Mouse (Mus musculus) limb, embryonic 13.5 days (tissue): ENCODE measurements around the gene Rpl5. TPM values are rescaled to one million over a fixed set of nuclear protein-coding genes. Genes with fewer than 3 reads are reported as not detected.
"Not testable (repeated sequence)": the region's sequence is repeated elsewhere in the genome, so short reads cannot be mapped to it uniquely, and the experiment has no call there.

Experiments used
- ATAC-seq: fragments of 200-750 bp; cut with Nextera tagmentation; 2 replicates; pipeline ENCODE4 v1.8.0; 2017; ENCODE audit warnings: low read depth, moderate number of reproducible peaks, moderate TSS enrichment; ENCODE audit not compliant: low FRiP score
- H3K27ac ChIP-seq: fragments of 300-500 bp; sonication (generic); 2 replicates; pipeline ENCODE4 v1.5.1; 2015; ENCODE audit warnings: inconsistent platforms, mild to moderate bottlenecking, moderate library complexity
- H3K27me3 ChIP-seq: fragments of 300-500 bp; sonication (generic); 2 replicates; pipeline ENCODE4 v1.6.1; 2015; ENCODE audit warnings: mild to moderate bottlenecking, inconsistent platforms
- H3K36me3 ChIP-seq: fragments of 300-500 bp; sonication (generic); 2 replicates; pipeline ENCODE4 v1.6.1; 2015; ENCODE audit warnings: inconsistent platforms, mild to moderate bottlenecking, moderate library complexity
- H3K4me1 ChIP-seq: fragments of 300-500 bp; sonication (generic); 2 replicates; pipeline ENCODE4 v1.6.1; 2015; ENCODE audit warnings: inconsistent platforms
- H3K4me2 ChIP-seq: fragments of 300-500 bp; sonication (generic); replicated peaks from 2 replicates; pipeline ENCODE4 v1.6.1; 2015; ENCODE audit warnings: inconsistent platforms, mild to moderate bottlenecking, moderate library complexity
- H3K4me3 ChIP-seq: fragments of 300-500 bp; sonication (generic); 2 replicates; pipeline ENCODE4 v1.5.1; 2015; ENCODE audit warnings: moderate library complexity, mild to moderate bottlenecking, inconsistent platforms
- H3K9ac ChIP-seq: fragments of 300-500 bp; sonication (generic); 2 replicates; pipeline ENCODE4 v1.6.1; 2015; ENCODE audit warnings: mild to moderate bottlenecking, inconsistent platforms
- H3K9me3 ChIP-seq: fragments of 300-500 bp; sonication (generic); 2 replicates; pipeline ENCODE4 v1.6.1; 2016; ENCODE audit warnings: inconsistent platforms
- WGBS: fragments of 180-500 bp; shearing (Covaris S2); methylation state at CpG from one replicate; pipeline ENCODE4 v1.1.7; 2015; 5-methylcytosine and 5-hydroxymethylcytosine counted together
- polyA plus RNA-seq: library from polyadenylated mRNA; unstranded; fragments of >200 nt; fragmentation: Nextera tagmentation; extraction: Ambion mirVana; gene quantifications from 2 replicates; pipeline ENCODE4 v1.2.1, GENCODE M21; 2015

The Rpl5 gene
- polyA plus RNA-seq, 1 experiment from 2014 or later: 75.5 TPM

DNA sequence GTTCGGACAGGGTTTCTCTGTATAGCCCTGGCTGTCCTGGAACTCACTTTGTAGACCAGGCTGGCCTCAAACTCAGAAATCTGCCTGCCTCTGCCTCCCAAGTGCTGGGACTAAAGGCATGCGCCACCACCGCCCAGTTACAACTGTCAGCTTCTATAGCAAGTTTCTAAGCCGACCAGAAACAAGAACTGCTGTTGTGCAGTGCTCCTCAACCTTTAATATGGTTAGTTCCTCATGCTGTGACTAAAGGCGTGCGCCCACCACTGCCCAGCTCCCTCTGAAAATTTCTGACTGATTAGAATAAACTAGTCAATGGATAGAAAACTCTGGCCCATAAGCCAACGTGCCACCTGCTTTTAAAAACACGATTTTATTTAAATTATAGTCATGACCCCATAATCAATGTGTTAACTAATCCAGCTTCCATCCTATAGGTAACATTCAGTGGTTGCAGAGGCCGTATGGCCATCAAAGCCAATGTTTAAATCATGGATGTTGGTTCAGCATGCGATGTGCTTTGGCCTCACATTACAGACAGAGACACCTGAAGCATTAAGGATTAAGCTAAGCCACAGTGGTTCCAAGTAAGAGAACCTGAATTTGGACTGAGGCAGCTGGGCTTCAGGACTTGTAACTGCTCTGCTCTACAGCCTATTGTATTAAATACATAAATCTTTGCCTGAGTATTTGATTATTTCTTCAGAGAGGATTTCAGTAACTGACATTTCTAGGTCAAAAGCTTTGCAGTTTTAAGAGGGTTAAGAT, 36.5 kb downstream of the Rpl5 start:
- Histone ChIP-seq H3K4me3 (no peak overlapping the region), H3K36me3 (no peaks in the 10 kb centered on the region), H3K4me1 (peaks cover 14% of the 10 kb centered on the region), H3K27me3 (no peaks in the 10 kb centered on the region), H3K9me3 (no peaks in the 10 kb centered on the region), H3K4me2 (no peak overlapping the region), H3K9ac (no peak overlapping the region), H3K27ac (no peak overlapping the region)
- no peak for ATAC-seq
- 86% methylated on average over 10 of the region's 10 CpGs for WGBS

DNA sequence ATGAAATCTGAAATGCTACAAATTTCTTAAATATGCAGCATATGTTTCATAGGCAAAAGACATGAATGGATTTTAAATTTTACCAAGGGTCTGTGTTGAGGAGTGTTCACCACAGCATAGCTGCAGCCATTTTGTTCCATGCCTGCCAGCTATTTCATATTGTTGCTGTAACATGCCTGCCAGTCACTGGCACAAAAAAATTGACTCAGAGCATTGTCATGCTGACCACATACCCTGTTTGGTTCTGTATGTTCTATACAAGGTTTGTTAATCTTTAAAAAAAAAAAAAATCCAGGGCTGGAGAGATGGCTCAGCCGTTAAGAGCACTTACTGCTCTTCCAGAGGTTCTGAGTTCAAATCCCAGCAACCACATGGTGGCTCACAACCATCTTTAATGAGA, 38.2 kb downstream of the Rpl5 start:
- ATAC-seq, H3K27ac ChIP-seq, H3K27me3 ChIP-seq, H3K9me3 ChIP-seq, H3K4me2 ChIP-seq, H3K36me3 ChIP-seq, H3K4me1 ChIP-seq, H3K4me3 ChIP-seq, H3K9ac ChIP-seq: not testable (repeated sequence)
- 75% methylated on average over 1 of the region's 1 CpGs for WGBS

DNA sequence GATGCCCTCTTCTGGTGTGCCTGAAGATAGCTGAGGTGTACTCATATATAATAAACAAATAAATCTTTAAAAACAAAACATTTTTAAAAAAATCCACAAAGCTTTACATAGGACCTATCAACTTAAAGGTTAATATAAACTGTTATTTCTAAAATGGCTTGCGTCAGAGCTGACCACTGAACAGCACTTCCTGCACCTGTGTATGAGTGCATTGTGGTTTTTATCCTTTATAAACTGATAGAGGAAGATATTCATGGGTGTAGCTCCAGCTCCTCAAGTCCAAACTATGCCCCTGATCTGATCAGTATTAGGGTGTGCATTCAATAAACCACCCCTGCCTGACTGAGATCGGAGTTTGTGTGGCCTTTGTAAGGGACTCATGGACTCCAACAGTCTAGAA, 38.6 kb downstream of the Rpl5 start:
- no peak overlapping the region for H3K4me2 ChIP-seq
- peaks cover 2% of the 10 kb centered on the region for H3K4me1 ChIP-seq
- ATAC-seq: no peak
- 89% methylated on average over 2 of the region's 2 CpGs for WGBS
- H3K36me3 ChIP-seq: no peaks in the 10 kb centered on the region
- H3K4me3 ChIP-seq: no peak overlapping the region
- no peak overlapping the region for H3K27ac ChIP-seq
- H3K9ac ChIP-seq: no peak overlapping the region
- H3K9me3 ChIP-seq: no peaks in the 10 kb centered on the region
- no peaks in the 10 kb centered on the region for H3K27me3 ChIP-seq

DNA sequence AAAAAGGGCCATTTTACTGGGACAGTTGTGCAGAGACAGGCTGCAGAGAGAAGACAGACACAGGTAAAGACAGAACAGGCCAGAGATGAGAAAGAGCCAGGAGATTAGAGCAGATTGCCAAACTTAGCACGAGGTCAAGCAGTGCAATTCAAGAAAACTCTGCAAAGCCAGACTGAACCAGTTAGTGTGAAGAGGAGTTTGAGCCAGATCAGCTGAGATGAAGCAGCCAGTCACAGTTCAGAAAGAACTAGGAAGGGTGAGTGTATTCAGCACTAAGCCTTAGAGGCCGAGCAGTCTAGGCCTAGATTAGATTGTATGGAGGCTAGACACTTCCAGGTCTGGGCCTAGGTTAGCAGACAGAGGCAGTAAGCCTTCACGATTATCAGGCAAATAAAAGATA, 39.4 kb downstream of the Rpl5 start:
- no peak for ATAC-seq
- no peak overlapping the region for H3K27ac ChIP-seq

DNA sequence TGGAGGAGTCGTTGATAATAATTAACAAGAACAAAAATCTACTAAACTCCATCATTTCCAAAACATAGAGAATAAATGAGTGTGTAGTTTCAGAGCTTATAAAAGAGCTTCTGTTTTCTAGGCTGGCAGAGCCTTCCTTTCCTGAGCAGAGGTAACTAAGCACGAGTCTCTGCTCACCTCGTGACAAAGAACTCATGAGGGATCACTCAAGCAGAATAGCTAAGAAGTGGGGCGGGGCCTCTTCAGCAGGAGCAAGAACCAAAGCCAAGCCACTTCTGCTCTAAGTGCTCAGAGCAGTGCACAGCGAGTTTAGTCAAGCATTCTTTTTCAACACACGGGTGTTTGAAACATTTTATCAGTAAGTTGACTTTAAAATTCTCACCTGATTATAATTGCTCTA, 40.9 kb downstream of the Rpl5 start:
- ATAC-seq: no peak

More for the DNA sequence above, 39.4 kb downstream of the Rpl5 start:
- WGBS: 80% methylated on average over 3 of the region's 3 CpGs
- H3K4me2 ChIP-seq: no peak overlapping the region
- no peaks in the 10 kb centered on the region for H3K9me3 ChIP-seq
- H3K9ac ChIP-seq: no peak overlapping the region
- no peaks in the 10 kb centered on the region for H3K4me1 ChIP-seq
- no peaks in the 10 kb centered on the region for H3K27me3 ChIP-seq
- H3K36me3 ChIP-seq: no peaks in the 10 kb centered on the region
- no peak overlapping the region for H3K4me3 ChIP-seq

DNA sequence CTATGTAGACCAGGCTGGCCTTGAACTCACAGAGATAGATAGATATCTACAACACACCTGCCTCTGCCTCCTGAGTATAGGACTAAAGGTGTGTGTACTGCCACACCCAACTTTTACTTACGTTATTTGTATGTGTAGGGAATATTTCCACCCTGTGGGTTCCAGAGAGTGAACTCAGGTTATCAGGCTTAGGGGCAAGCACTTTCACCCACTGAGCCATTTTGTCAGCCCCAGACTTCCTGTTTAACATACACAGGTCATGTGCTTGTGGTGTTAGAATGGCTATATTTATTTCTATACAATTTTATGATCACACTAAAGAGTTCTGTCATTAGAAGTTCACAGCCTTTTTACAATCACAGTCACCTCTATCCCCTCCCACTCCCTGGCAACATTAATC, 42.6 kb downstream of the Rpl5 start:
- no peaks in the 10 kb centered on the region for H3K9me3 ChIP-seq
- 0 out of 2 replicates have a peak, but pooled peaks cover 8% of the 10 kb centered on the region for H3K4me1 ChIP-seq
- H3K27me3 ChIP-seq: no peaks in the 10 kb centered on the region
- ATAC-seq: no peak
- no peak overlapping the region for H3K9ac ChIP-seq
- H3K36me3 ChIP-seq: no peaks in the 10 kb centered on the region
- WGBS: 81% methylated on average over 1 of the region's 1 CpGs
- no peak overlapping the region for H3K4me3 ChIP-seq
- H3K27ac ChIP-seq: no peak overlapping the region
- no peak overlapping the region for H3K4me2 ChIP-seq

More for the DNA sequence above, 40.9 kb downstream of the Rpl5 start:
- no peaks in the 10 kb centered on the region for H3K27me3 ChIP-seq
- WGBS: 61% methylated on average over 6 of the region's 6 CpGs
- no peak overlapping the region for H3K27ac ChIP-seq
- H3K4me1 ChIP-seq: no peaks in the 10 kb centered on the region
- H3K9me3 ChIP-seq: no peaks in the 10 kb centered on the region
- H3K36me3 ChIP-seq: no peaks in the 10 kb centered on the region
- no peak overlapping the region for H3K9ac ChIP-seq
- no peak overlapping the region for H3K4me2 ChIP-seq
- no peak overlapping the region for H3K4me3 ChIP-seq

DNA sequence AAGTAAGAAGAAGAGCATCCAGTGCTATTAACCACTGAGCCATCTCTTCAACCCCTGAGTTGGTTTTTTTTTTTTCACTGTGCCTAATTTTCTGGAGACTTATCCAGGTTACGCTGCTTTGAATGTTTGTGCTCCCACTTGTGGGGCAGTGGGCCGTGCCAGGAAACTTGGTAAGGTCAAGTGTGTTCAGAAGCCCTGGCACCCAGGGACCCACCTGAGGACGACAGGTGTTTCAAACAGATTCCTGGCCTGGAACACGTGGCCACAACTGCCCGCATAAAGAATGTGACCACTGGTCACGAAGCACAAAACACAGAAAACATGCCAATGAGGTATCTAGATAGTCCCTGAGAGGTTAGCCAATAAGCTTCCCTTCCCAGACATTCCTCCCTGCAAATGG, 43.2 kb downstream of the Rpl5 start:
- Histone ChIP-seq H3K4me2 (no peak overlapping the region), H3K4me1 (0 out of 2 replicates have a peak, but pooled peaks cover 8% of the 10 kb centered on the region), H3K9me3 (no peaks in the 10 kb centered on the region), H3K27ac (no peak overlapping the region), H3K9ac (no peak overlapping the region), H3K4me3 (no peak overlapping the region), H3K36me3 (no peaks in the 10 kb centered on the region), H3K27me3 (no peaks in the 10 kb centered on the region)
- ATAC-seq: no peak
- WGBS: 84% methylated on average over 6 of the region's 6 CpGs

DNA sequence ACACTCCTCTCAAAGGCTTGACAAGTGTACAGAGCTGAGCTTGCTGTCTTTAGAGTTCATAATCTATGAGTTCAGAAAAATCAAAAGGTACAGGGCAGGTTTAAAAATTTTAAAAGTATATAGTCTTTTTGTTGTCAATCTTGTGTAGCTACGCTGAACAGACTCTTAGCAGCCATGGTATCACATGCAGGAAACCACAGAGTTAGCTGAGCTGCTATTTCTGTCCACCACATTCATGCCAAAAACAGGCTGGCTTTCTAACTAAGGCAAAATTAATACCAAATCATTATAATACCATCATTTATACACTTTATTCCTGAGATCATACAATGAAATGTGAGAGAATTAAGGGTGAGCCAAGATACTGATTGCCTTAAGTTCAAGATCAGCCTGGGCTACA, 46.2 kb downstream of the Rpl5 start:
- no peak for ATAC-seq
- WGBS: 91% methylated on average over 1 of the region's 1 CpGs
- H3K4me2 ChIP-seq: no peak overlapping the region
- H3K36me3 ChIP-seq: no peaks in the 10 kb centered on the region
- no peaks in the 10 kb centered on the region for H3K9me3 ChIP-seq
- H3K27me3 ChIP-seq: no peaks in the 10 kb centered on the region
- H3K4me3 ChIP-seq: no peak overlapping the region
- no peak overlapping the region for H3K9ac ChIP-seq
- H3K27ac ChIP-seq: no peak overlapping the region
- H3K4me1 ChIP-seq: 0 out of 2 replicates have a peak, but pooled peaks cover 8% of the 10 kb centered on the region

DNA sequence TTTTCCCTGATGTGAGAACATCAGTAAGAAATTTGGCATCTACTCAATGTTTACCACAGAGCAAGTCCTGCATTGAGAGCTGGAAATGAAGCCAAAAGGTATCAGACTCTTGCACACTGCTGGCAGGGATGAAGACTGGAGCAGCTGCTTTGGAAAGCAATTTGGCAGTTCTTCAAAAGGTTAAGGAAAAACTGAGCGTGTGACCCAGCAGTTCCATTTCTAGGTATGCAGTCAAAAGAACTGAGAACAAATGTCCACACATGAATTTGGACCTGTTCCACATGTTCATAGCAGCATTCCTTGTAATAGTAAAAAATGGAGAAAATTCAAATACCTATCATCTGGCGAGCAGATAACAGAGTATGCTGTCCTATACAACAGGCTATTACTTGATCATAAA, 47.2 kb downstream of the Rpl5 start:
- Histone ChIP-seq H3K4me3 (no peak overlapping the region), H3K4me1 (0 out of 2 replicates have a peak, but pooled peaks cover 8% of the 10 kb centered on the region), H3K9me3 (no peaks in the 10 kb centered on the region), H3K9ac (no peak overlapping the region), H3K4me2 (no peak overlapping the region), H3K36me3 (no peaks in the 10 kb centered on the region), H3K27ac (no peak overlapping the region), H3K27me3 (no peaks in the 10 kb centered on the region)
- ATAC-seq: peak; percentile 57; the same call in 1 of the 2 replicates
- WGBS: 54% methylated on average over 2 of the region's 2 CpGs

DNA sequence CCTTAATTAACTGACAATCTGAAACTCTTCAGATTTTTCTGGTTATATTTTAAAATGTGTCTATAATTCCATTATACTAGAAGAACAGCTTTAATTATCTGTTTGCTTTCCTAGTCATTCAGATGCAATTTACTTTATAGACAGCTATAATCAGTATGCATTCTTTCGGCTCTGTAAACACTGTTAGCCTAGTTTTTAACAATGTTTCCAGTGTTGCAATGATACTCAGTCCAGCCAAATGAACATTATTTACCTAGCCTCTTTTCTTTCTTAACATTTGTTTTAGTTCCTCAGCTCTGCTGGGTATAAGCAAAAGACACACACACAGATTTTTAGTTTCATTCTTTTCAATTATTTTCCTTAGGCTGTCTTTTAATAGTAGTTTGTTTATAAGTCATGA, 48.6 kb downstream of the Rpl5 start:
- Histone ChIP-seq H3K9ac (no peak overlapping the region), H3K36me3 (no peaks in the 10 kb centered on the region), H3K4me3 (no peak overlapping the region), H3K27ac (no peak overlapping the region), H3K9me3 (no peaks in the 10 kb centered on the region), H3K4me2 (no peak overlapping the region), H3K4me1 (0 out of 2 replicates have a peak, but pooled peaks cover 8% of the 10 kb centered on the region), H3K27me3 (no peaks in the 10 kb centered on the region)
- ATAC-seq: no peak
- WGBS: 80% methylated on average over 1 of the region's 1 CpGs

DNA sequence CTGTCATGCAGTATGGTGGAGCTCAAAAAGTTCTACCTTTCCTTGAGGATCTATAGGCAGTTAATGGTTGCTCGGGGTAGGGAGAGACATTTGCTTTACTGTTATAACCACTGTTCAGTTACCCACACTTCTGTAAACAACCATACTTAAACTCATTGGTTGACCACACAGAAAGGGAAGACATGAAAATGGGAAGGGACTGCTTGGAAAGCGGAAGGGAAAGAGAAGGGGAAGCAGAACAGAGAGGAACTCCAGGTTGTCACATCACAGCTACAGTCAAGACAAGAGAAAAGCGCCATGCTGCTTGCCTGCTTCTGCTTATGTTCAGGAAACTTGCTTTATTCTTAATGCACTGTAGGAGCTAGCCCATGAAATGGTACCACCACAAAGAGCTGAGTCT, 49.3 kb downstream of the Rpl5 start:
- Histone ChIP-seq H3K9me3 (no peaks in the 10 kb centered on the region), H3K4me3 (no peak overlapping the region), H3K36me3 (no peaks in the 10 kb centered on the region), H3K9ac (no peak overlapping the region), H3K27me3 (no peaks in the 10 kb centered on the region), H3K27ac (no peak overlapping the region), H3K4me1 (0 out of 2 replicates have a peak, but pooled peaks cover 8% of the 10 kb centered on the region), H3K4me2 (no peak overlapping the region)
- WGBS: 82% methylated on average over 3 of the region's 3 CpGs
- no peak for ATAC-seq

DNA sequence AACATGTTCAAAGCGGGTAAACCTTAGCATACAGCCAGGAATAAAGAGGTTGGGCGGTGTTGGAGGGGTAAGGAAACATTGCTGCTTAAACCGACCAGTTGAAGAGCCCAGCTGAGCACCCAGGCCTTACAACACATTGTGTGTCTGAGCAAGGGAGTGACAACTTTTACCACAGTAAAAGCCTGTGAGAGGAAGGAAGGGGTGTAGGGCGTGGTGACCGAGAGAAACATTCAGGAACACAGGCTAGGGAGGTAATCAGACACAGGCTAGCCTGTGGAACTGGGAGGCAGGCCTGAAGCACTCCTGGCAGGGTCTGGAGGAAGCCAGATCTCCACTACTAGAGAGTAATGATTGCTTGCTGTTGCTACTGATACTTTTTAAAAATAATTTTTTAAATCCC, 50.3 kb downstream of the Rpl5 start:
- Histone ChIP-seq H3K36me3 (no peaks in the 10 kb centered on the region), H3K9me3 (no peaks in the 10 kb centered on the region), H3K4me3 (no peak overlapping the region), H3K27ac (no peak overlapping the region), H3K27me3 (no peaks in the 10 kb centered on the region), H3K4me2 (no peak overlapping the region), H3K4me1 (0 out of 2 replicates have a peak, but pooled peaks cover 8% of the 10 kb centered on the region), H3K9ac (no peak overlapping the region)
- ATAC-seq: no peak
- WGBS: 72% methylated on average over 5 of the region's 5 CpGs
